Mouse (Mus musculus) midbrain, embryonic 11.5 days (tissue): Measurements from ENCODE around the gene B4galnt3. TPM values are rescaled to one million over a fixed set of nuclear protein-coding genes. Genes with fewer than 3 reads are reported as not detected.

ENCODE experiments used
- ATAC-seq: fragments of 200-750 bp; cut with Nextera tagmentation; 2 replicates; pipeline ENCODE4 v1.8.0; 2017; ENCODE audit warnings: moderate TSS enrichment, moderate library complexity; ENCODE audit not compliant: low FRiP score
- DNase-seq: peaks from one replicate; pipeline ENCODE4 v3.0.0; 2015; ENCODE audit warnings: low spot score; ENCODE audit errors: missing footprints
- H3K27ac ChIP-seq: fragments of 300-500 bp; sonication (generic); 2 replicates; pipeline ENCODE4 v1.5.1; 2014; ENCODE audit warnings: low read depth, low read length
- H3K27me3 ChIP-seq: fragments of 300-500 bp; sonication (generic); 2 replicates; pipeline ENCODE4 v1.6.1; 2014; ENCODE audit warnings: mild to moderate bottlenecking, low read length, moderate library complexity, mixed read lengths; ENCODE audit not compliant: control insufficient read depth, insufficient read depth
- H3K36me3 ChIP-seq: fragments of 300-500 bp; sonication (generic); 2 replicates; pipeline ENCODE4 v1.6.1; 2014; ENCODE audit warnings: mild to moderate bottlenecking, low read length, moderate library complexity, mixed read lengths; ENCODE audit not compliant: control insufficient read depth, insufficient read depth
- H3K4me1 ChIP-seq: fragments of 300-500 bp; sonication (generic); 2 replicates; pipeline ENCODE4 v1.6.1; 2014; ENCODE audit warnings: low read length; ENCODE audit not compliant: control insufficient read depth, insufficient read depth
- H3K4me2 ChIP-seq: fragments of 300-500 bp; sonication (generic); 2 replicates; pipeline ENCODE4 v1.6.1; 2014; ENCODE audit warnings: mild to moderate bottlenecking, moderate library complexity
- H3K4me3 ChIP-seq: fragments of 300-500 bp; sonication (generic); 2 replicates; pipeline ENCODE4 v1.5.1; 2014; ENCODE audit warnings: low read depth, low read length
- H3K9ac ChIP-seq: fragments of 300-500 bp; sonication (generic); 2 replicates; pipeline ENCODE4 v1.6.1; 2014; ENCODE audit warnings: low read length
- H3K9me3 ChIP-seq: fragments of 300-500 bp; sonication (generic); 2 replicates; pipeline ENCODE4 v1.6.1; 2016; ENCODE audit warnings: low read length; ENCODE audit not compliant: control insufficient read depth
- WGBS: fragments of 180-500 bp; shearing (Covaris S2); extraction: QIAGEN DNeasy Blood & Tissue Kit; methylation state at CpG from one replicate; pipeline ENCODE4 v1.1.7; 2014; 5-methylcytosine and 5-hydroxymethylcytosine counted together
- polyA plus RNA-seq: library from polyadenylated mRNA; unstranded; fragments of >200 nt; fragmentation: Nextera tagmentation; extraction: Ambion mirVana; gene quantifications from 2 replicates; pipeline ENCODE4 v1.2.1, GENCODE M21; 2014

The B4galnt3 gene
- polyA plus RNA-seq, 1 experiment from 2014 or later = 0.14 TPM

DNA sequence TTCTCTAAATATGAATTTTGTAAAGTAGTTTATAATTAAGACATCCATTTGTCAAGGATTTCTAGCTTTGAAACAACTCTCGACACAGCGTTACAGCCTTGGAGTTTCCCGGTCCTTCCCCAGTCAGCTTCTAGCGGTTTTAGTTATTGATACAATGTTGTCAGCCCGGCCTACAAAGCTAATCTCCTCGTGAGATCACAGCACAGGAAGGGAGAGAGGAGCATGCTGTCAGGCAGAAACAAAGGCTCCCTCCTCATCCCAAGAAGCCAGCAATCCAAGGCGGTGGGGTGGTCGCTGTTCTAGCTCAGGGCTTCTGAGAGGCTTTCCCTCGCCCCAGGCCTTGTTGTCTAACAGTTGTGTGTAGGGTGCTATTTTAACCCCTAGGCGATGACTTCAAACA lies 100.1 kb downstream of the B4galnt3 start:
- ATAC-seq = no peak

DNA sequence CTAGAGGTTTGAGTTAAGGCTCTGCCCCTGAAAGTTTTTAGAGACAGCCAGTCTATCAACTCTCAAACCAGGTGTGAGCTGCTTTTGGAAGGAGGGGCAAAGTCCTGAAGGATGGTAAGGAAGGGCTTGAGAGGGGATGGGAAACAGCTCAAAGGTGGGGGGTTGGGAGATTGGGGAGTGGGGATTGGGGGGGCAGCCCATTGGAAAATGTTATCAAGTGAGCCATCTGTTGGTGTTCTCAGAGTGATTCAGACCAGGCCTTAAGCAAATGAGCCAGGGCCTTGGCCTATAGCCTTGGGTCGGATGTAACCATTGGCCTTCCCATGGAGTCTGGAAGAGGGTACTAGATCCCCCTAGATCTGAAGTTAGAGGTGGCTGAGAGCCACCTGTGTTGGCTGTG lies 100.6 kb downstream of the B4galnt3 start:
- DNase-seq (no peak), ATAC-seq (no peak)
- Histone ChIP-seq H3K36me3 (no peaks in the 10 kb centered on the region), H3K27ac (no peak overlapping the region), H3K9me3 (no peaks in the 10 kb centered on the region), H3K4me2 (no peak overlapping the region), H3K9ac (no peak overlapping the region), H3K4me3 (no peak overlapping the region), H3K4me1 (peaks cover 11% of the 10 kb centered on the region), H3K27me3 (no peaks in the 10 kb centered on the region; the same call in 1 of the 2 replicates)
- WGBS = 69% methylated on average over 1 of the region's 1 CpGs

More for the DNA sequence above, 100.1 kb downstream of the B4galnt3 start:
- Histone ChIP-seq H3K9ac (no peak overlapping the region), H3K36me3 (no peaks in the 10 kb centered on the region), H3K4me3 (no peak overlapping the region), H3K27ac (no peak overlapping the region), H3K4me2 (no peak overlapping the region), H3K27me3 (no peaks in the 10 kb centered on the region), H3K9me3 (no peaks in the 10 kb centered on the region), H3K4me1 (peaks cover 9% of the 10 kb centered on the region)
- peak; percentile 88 for DNase-seq
- whole genome bisulfite sequencing = 15% methylated on average over 10 of the region's 10 CpGs

DNA sequence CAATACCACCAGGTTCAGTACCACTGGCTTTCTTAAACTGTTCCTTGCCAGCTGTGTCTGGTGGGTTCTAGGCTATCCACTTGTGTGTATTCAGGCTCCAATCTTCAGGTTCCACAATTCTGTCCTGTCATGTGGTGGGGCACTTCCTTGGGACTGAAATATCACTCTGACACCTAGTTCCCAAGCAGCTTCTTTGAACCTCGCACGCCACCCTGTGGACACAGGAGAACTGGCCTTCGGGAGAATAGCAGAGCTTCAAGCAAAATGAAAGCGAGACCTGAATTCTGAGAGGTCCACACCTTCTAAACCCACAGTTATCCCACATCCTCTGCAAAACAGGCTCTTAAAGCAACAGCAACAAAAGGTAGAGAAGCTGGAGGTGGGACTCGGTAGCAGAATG lies 101.2 kb downstream of the B4galnt3 start:
- Histone ChIP-seq H3K9ac (no peak overlapping the region), H3K36me3 (no peaks in the 10 kb centered on the region), H3K4me3 (no peak overlapping the region), H3K4me2 (no peak overlapping the region), H3K4me1 (peaks cover 17% of the 10 kb centered on the region), H3K9me3 (no peaks in the 10 kb centered on the region), H3K27me3 (no peaks in the 10 kb centered on the region; the same call in 1 of the 2 replicates), H3K27ac (no peak overlapping the region)
- ATAC-seq = no peak
- 16% methylated on average over 5 of the region's 5 CpGs for WGBS
- peak; percentile 90 for DNase-seq

- Histone ChIP-seq H3K4me1 (peaks cover 24% of the 10 kb centered on the region), H3K4me3 (no peak overlapping the region), H3K9ac (peak overlapping the region; percentile 51; the same call in 1 of the 2 replicates), H3K36me3 (no peaks in the 10 kb centered on the region), H3K9me3 (no peaks in the 10 kb centered on the region), H3K4me2 (peak overlapping the region; percentile 24; the same call in 1 of the 2 replicates), H3K27ac (no peak overlapping the region; the same call in 1 of the 2 replicates), H3K27me3 (no peaks in the 10 kb centered on the region; the same call in 1 of the 2 replicates)
- 6% methylated on average over 13 of the region's 15 CpGs for WGBS
- DNase-seq = no peak
- peak; percentile 41; the same call in 1 of the 2 replicates for ATAC-seq
These were observed 102.0 kb downstream of the B4galnt3 start for GRCm38 (mm10) chr6:120192211-120192870.

DNA sequence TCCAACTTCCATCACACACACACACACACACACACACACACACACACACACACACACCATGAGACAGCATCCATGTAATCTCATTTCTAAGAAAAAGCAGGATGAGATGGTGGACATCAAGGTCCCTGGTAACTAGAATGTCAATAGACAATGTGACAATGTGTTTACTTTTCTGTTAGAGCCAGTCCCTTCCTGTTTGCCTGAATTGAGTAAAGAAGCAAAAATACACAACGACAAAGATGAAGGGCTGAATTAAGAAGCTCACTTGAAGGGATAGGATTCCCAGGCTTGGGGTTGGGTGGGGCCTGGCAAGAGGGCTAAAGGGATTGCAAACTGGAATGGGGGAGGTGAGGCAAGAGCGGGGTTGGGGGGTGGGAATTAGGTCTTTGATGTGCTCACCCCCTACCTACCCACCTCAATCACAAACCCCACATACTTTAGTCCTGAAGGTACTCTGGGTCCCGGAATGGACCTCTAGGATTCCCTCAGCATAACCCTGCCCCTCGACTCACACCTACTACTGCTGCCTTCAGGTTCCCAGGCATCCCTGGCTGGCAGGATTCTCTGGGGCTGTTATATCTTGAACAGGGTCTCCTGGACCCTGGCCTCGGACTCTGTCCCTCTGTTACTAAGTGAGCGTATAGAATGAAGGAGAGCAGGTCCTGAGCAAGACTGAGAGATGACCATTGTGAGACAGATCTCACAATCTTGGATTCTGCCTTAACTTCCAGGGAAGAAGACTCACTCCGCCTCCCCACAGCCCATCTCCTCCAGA lies 102.8 kb downstream of the B4galnt3 start:
- Histone ChIP-seq H3K9ac (peak overlapping the region; percentile 51; the same call in 1 of the 2 replicates), H3K4me1 (peaks cover 24% of the 10 kb centered on the region), H3K27ac (no peak overlapping the region; the same call in 1 of the 2 replicates), H3K4me3 (no peak overlapping the region), H3K27me3 (no peaks in the 10 kb centered on the region; the same call in 1 of the 2 replicates), H3K9me3 (no peaks in the 10 kb centered on the region), H3K4me2 (peak overlapping the region; percentile 24; the same call in 1 of the 2 replicates), H3K36me3 (no peaks in the 10 kb centered on the region)
- 54% methylated on average over 7 of the region's 7 CpGs for WGBS
- ATAC-seq (no peak), DNase-seq (no peak)

DNA sequence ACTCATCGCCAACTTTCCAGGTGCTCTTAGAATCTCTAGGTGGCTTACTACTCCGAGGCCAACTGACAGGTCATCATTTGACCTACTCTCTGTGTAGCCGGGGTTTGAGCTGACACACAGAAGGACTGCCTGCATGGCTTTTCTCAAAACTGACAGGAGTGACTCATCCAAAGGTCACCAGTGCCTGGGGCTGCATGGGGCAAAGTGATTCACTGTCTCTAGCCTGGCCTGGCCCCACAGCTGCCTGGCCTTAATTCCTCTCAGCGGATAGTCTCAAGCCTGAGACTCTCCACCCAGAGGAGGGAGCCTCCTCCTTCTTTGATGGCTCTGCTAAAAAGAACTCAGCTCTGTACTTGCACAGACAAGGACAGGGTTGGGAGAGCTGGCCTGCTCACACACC lies 103.4 kb downstream of the B4galnt3 start:
- no peak overlapping the region for H3K4me3 ChIP-seq
- H3K27ac ChIP-seq = no peak overlapping the region
- WGBS = 73% methylated on average over 4 of the region's 4 CpGs
- no peak overlapping the region for H3K9ac ChIP-seq
- no peak overlapping the region for H3K4me2 ChIP-seq
- H3K36me3 ChIP-seq = no peaks in the 10 kb centered on the region
- H3K27me3 ChIP-seq = no peaks in the 10 kb centered on the region; the same call in 1 of the 2 replicates
- no peaks in the 10 kb centered on the region for H3K9me3 ChIP-seq
- peaks cover 24% of the 10 kb centered on the region for H3K4me1 ChIP-seq
- no peak for ATAC-seq
- no peak for DNase-seq

DNA sequence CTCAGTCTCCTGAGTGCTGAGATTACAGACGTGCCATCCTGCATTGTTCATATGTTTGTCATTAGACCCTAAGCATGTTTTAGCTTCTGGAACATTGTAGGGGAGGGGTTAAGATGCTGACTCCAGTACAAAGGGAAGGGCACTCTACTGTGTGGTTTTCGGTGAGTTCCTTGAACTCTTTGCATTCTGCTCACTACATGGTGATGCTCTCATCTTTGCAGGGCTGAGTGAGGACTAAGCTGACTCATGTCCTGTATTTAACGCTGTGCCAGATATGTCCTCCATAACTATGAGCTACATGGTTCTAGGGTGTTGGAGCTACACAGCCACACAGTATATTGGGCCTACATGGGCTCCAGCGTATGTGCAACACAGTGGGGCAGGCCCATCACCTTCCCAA lies 104.0 kb downstream of the B4galnt3 start:
- Histone ChIP-seq H3K27ac (no peak overlapping the region), H3K4me2 (no peak overlapping the region), H3K27me3 (no peaks in the 10 kb centered on the region; the same call in 1 of the 2 replicates), H3K4me3 (no peak overlapping the region), H3K4me1 (peaks cover 24% of the 10 kb centered on the region), H3K9ac (no peak overlapping the region), H3K36me3 (no peaks in the 10 kb centered on the region), H3K9me3 (no peaks in the 10 kb centered on the region)
- ATAC-seq (no peak), DNase-seq (no peak)
- 91% methylated on average over 4 of the region's 4 CpGs for WGBS

DNA sequence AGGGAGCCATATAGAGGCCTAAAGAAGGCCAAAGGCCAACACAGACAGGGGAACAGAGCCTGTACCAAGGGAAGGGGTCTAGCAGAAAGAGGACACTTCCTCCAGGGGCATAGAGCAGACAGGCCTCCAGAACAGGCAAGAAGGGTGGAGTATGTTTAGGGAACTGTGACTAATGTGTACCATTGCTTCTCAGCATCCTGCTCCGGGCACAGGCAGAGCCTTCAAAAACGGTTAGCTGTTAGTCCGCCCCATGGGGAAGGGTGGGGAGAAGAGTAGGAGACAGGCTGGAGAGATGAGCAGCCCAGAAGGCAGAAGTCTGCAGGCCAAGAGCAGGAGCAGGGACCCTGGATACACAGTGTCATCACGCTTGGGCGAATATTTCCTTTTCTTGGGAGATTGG lies 105.1 kb downstream of the B4galnt3 start:
- Histone ChIP-seq H3K27me3 (no peaks in the 10 kb centered on the region; the same call in 1 of the 2 replicates), H3K9ac (no peak overlapping the region), H3K4me1 (peaks cover 24% of the 10 kb centered on the region), H3K4me2 (no peak overlapping the region), H3K27ac (no peak overlapping the region), H3K9me3 (no peaks in the 10 kb centered on the region), H3K36me3 (no peaks in the 10 kb centered on the region), H3K4me3 (no peak overlapping the region)
- WGBS = 77% methylated on average over 5 of the region's 5 CpGs
- DNase-seq = no peak
- ATAC-seq = no peak
